12 mouse cellular contexts compared by ENCODE assay signal in the genomic region with DNA sequence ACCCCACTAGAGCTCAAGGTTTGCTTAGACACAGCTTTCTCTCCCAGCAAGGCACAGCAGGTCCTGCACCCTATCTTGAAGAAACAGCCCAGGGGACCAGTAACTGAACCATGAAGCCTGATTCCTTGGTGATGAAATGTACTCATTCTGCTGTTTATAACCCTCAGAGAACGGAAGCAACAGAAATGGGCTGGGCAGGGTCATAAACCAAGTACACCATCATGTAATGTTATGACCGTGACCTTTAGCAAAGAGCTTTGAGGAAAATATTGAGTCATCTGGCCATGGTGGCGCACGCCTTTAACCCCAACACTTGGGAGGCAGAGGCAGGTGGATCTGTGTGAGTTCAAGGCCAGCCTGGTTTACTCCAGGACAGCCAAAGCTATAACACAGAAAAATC. TPM values are rescaled to one million over a fixed set of nuclear protein-coding genes. Genes with fewer than 3 reads are reported as not detected.
A peak's percentile ranks its signal among the peaks of the same experiment; 100 is the strongest.
DNase-seq lines count a peak whose midpoint lies in the region; ATAC-seq and TF ChIP-seq lines count a peak whose summit lies in the region.
"Had no signal": no experiment of that assay in that cellular context is flagged by ENCODE, and none has a peak within 500 bp of the region (broad histone marks: within the 10 kb centered on the region; RNA-seq: fewer than 3 reads in every experiment).

No protein-coding gene starts in this region.

- H3K4me2 ChIP-seq in liver, postnatal 0 days (ENCODE audit: low read depth, low read length): no peak overlapping the region
- H3K4me2 ChIP-seq in liver, embryonic 11.5 days: no peak overlapping the region
- H3K4me2 ChIP-seq in hindbrain, embryonic 11.5 days (replicated peaks; ENCODE audit: low read depth, low read length): no peak overlapping the region
- no peak overlapping the region for H3K4me2 ChIP-seq in kidney, embryonic 16.5 days (replicated peaks; ENCODE audit: low read depth, low read length)

- H3K4me1 ChIP-seq in liver, postnatal 0 days (ENCODE audit: insufficient read depth): peaks cover 22% of the 10 kb centered on the region
- peaks cover 3% of the 10 kb centered on the region; the same call in 1 of the 2 replicates for H3K4me1 ChIP-seq in liver, embryonic 11.5 days (replicated peaks; ENCODE audit: control insufficient read depth, insufficient read depth, low read length)
- H3K4me1 ChIP-seq in hindbrain, embryonic 11.5 days (replicated peaks; ENCODE audit: control insufficient read depth, insufficient read depth, low read length): peaks cover 12% of the 10 kb centered on the region
- no peaks in the 10 kb centered on the region for H3K4me1 ChIP-seq in kidney, embryonic 16.5 days (ENCODE audit: insufficient read depth, low read length)

- TF ChIP-seq EP300 in liver, postnatal 0 days (IDR thresholded peaks at IDR 0.05; ENCODE audit: low read depth): peak; percentile 73

- peak; percentile 79 for ATAC-seq in liver, postnatal 0 days
- ATAC-seq in liver, embryonic 11.5 days (replicated peaks; ENCODE audit: low FRiP score): no peak
- ATAC-seq in hindbrain, embryonic 11.5 days (ENCODE audit: low FRiP score): no peak
- peak; percentile 16; the same call in 1 of the 2 replicates for ATAC-seq in megakaryocyte progenitor cell, adult 5-6 weeks (replicated peaks; ENCODE audit: poor library complexity)
- ATAC-seq in kidney, embryonic 16.5 days (ENCODE audit: low FRiP score, low TSS enrichment): no peak

- no peak for DNase-seq in liver, postnatal 0 days
- no peak for DNase-seq in liver, embryonic 11.5 days (ENCODE audit: low spot score)
- no peak for DNase-seq in hindbrain, embryonic 11.5 days (ENCODE audit: low spot score)
- DNase-seq in splenic B cell, adult 2 months (ENCODE audit: low read depth, low spot score): peak; percentile 38
- no peak for DNase-seq in kidney, postnatal 4 days
- DNase-seq: gastrocnemius, postnatal 14 days; heart, postnatal 36 days had no signal

- 61% methylated on average over 4 of the region's 4 CpGs for WGBS in liver, postnatal 0 days (ENCODE audit: insufficient replicate concordance)
- WGBS in liver, embryonic 11.5 days: 85% methylated on average over 4 of the region's 4 CpGs
- WGBS in hindbrain, embryonic 11.5 days: 95% methylated on average over 4 of the region's 4 CpGs
- WGBS in kidney, embryonic 16.5 days: 83% methylated on average over 4 of the region's 4 CpGs

- H3K9me3 ChIP-seq in liver, postnatal 0 days (ENCODE audit: low read length): no peaks in the 10 kb centered on the region
- no peaks in the 10 kb centered on the region for H3K9me3 ChIP-seq in liver, embryonic 11.5 days (ENCODE audit: control insufficient read depth, low read length)
- no peaks in the 10 kb centered on the region for H3K9me3 ChIP-seq in hindbrain, embryonic 11.5 days (ENCODE audit: control insufficient read depth, low read length)
- H3K9me3 ChIP-seq in kidney, embryonic 16.5 days (ENCODE audit: low read length): no peaks in the 10 kb centered on the region

- no peak overlapping the region for H3K9ac ChIP-seq in liver, postnatal 0 days (replicated peaks)
- no peak overlapping the region for H3K9ac ChIP-seq in liver, embryonic 11.5 days (ENCODE audit: low read depth, low read length)
- H3K9ac ChIP-seq in hindbrain, embryonic 11.5 days (ENCODE audit: low read depth, low read length): no peak overlapping the region
- no peak overlapping the region for H3K9ac ChIP-seq in kidney, embryonic 16.5 days (replicated peaks; ENCODE audit: low read length)

- TF ChIP-seq CTCF in liver, postnatal 0 days (IDR thresholded peaks at IDR 0.05; ENCODE audit: low read depth): no peak

- no peak overlapping the region for H3K4me3 ChIP-seq in liver, postnatal 0 days (ENCODE audit: low read depth, low read length)
- H3K4me3 ChIP-seq in liver, embryonic 11.5 days (ENCODE audit: low read depth, low read length): no peak overlapping the region
- H3K4me3 ChIP-seq in hindbrain, embryonic 11.5 days (ENCODE audit: low read depth, low read length): no peak overlapping the region
- H3K4me3 ChIP-seq in kidney, embryonic 16.5 days (ENCODE audit: low read length): no peak overlapping the region
- H3K4me3 ChIP-seq: erythroblast, embryonic 14.5 days had no signal

- no peaks in the 10 kb centered on the region for H3K27me3 ChIP-seq in liver, postnatal 0 days (ENCODE audit: insufficient read depth, low read length)
- H3K27me3 ChIP-seq in liver, embryonic 11.5 days (replicated peaks; ENCODE audit: control insufficient read depth, insufficient read depth, low read length): no peaks in the 10 kb centered on the region
- no peaks in the 10 kb centered on the region for H3K27me3 ChIP-seq in hindbrain, embryonic 11.5 days (ENCODE audit: control insufficient read depth, insufficient read depth, low read length)
- no peaks in the 10 kb centered on the region for H3K27me3 ChIP-seq in splenic B cell, adult 2 months (ENCODE audit: control insufficient read depth, insufficient read depth, low read length, poor library complexity, severe bottlenecking)
- H3K27me3 ChIP-seq in kidney, embryonic 16.5 days (ENCODE audit: insufficient read depth, low read length): no peaks in the 10 kb centered on the region

- peaks cover 6% of the 10 kb centered on the region for H3K36me3 ChIP-seq in liver, postnatal 0 days (replicated peaks; ENCODE audit: insufficient read depth, low read length)
- peaks cover 2% of the 10 kb centered on the region; the same call in 1 of the 2 replicates for H3K36me3 ChIP-seq in liver, embryonic 11.5 days (ENCODE audit: control insufficient read depth, insufficient read depth, low read length)
- no peaks in the 10 kb centered on the region for H3K36me3 ChIP-seq in hindbrain, embryonic 11.5 days (ENCODE audit: control insufficient read depth, insufficient read depth, low read length)
- H3K36me3 ChIP-seq in splenic B cell, adult 2 months (ENCODE audit: control insufficient read depth, insufficient read depth, low read length, poor library complexity, severe bottlenecking): peaks cover 3% of the 10 kb centered on the region
- no peaks in the 10 kb centered on the region for H3K36me3 ChIP-seq in kidney, embryonic 16.5 days (ENCODE audit: insufficient read depth, low read length)

- peak overlapping the region; percentile 41 for H3K27ac ChIP-seq in liver, postnatal 0 days (ENCODE audit: low read depth)
- H3K27ac ChIP-seq in liver, embryonic 11.5 days (ENCODE audit: low read depth, low read length): no peak overlapping the region
- H3K27ac ChIP-seq in hindbrain, embryonic 11.5 days (ENCODE audit: low read depth, low read length): peak overlapping the region; percentile 94
- no peak overlapping the region for H3K27ac ChIP-seq in kidney, embryonic 16.5 days (ENCODE audit: low read length)
- H3K27ac ChIP-seq: macrophage had no signal

RNA-seq across cellular contexts. Expression of a gene that starts 23.1 kb away (rescaled TPM):
- polyA plus RNA-seq in liver, postnatal 0 days (2015; fragmentation: Nextera tagmentation; extraction: Ambion mirVana): 15.7 and 16.7 TPM in 2 replicates
- polyA plus RNA-seq in liver, embryonic 11.5 days (2014; fragmentation: Nextera tagmentation; extraction: Ambion mirVana): 67.2 and 77.0 TPM in 2 replicates
- 31.4 and 31.9 TPM in 2 replicates for polyA plus RNA-seq in hindbrain, embryonic 11.5 days (2014; fragmentation: Nextera tagmentation; extraction: Ambion mirVana)
- 9.7 and 18.1 TPM in 2 replicates for total RNA-seq in megakaryocyte progenitor cell, adult 5-6 weeks (2015)
- total RNA-seq in megakaryocyte progenitor cell, adult 5-6 weeks (2017): 15.4 and 20.7 TPM in 2 replicates
- 14.5 and 15.7 TPM in 2 replicates for polyA plus RNA-seq in kidney, embryonic 16.5 days (2015; fragmentation: Nextera tagmentation; extraction: Ambion mirVana)

RNA-seq across cellular contexts. Expression of a gene that starts 36.9 kb away (rescaled TPM):
- polyA plus RNA-seq in liver, postnatal 0 days (2015; fragmentation: Nextera tagmentation; extraction: Ambion mirVana): 38.4 and 46.0 TPM in 2 replicates
- polyA plus RNA-seq in liver, embryonic 11.5 days (2014; fragmentation: Nextera tagmentation; extraction: Ambion mirVana): 35.0 and 38.9 TPM in 2 replicates
- 40.3 and 42.6 TPM in 2 replicates for polyA plus RNA-seq in hindbrain, embryonic 11.5 days (2014; fragmentation: Nextera tagmentation; extraction: Ambion mirVana)
- 33.7 and 36.6 TPM in 2 replicates for total RNA-seq in megakaryocyte progenitor cell, adult 5-6 weeks (2015)
- 71.2 and 73.6 TPM in 2 replicates for total RNA-seq in megakaryocyte progenitor cell, adult 5-6 weeks (2017)
- 55.4 and 58.0 TPM in 2 replicates for polyA plus RNA-seq in kidney, embryonic 16.5 days (2015; fragmentation: Nextera tagmentation; extraction: Ambion mirVana)

RNA-seq across cellular contexts. Expression of a gene that starts 43.9 kb away (rescaled TPM):
- polyA plus RNA-seq in liver, postnatal 0 days (2015; fragmentation: Nextera tagmentation; extraction: Ambion mirVana): not detected in 2 replicates
- polyA plus RNA-seq in liver, embryonic 11.5 days (2014; fragmentation: Nextera tagmentation; extraction: Ambion mirVana): not detected in 2 replicates
- 1.1 and 1.9 TPM in 2 replicates for polyA plus RNA-seq in hindbrain, embryonic 11.5 days (2014; fragmentation: Nextera tagmentation; extraction: Ambion mirVana)
- not detected in 2 replicates for total RNA-seq in megakaryocyte progenitor cell, adult 5-6 weeks (2015)
- not detected in 2 replicates for total RNA-seq in megakaryocyte progenitor cell, adult 5-6 weeks (2017)
- polyA plus RNA-seq in kidney, embryonic 16.5 days (2015; fragmentation: Nextera tagmentation; extraction: Ambion mirVana): not detected in 2 replicates
- total RNA-seq: gastrocnemius, postnatal 14 days; heart, postnatal 36 days; liver, adult 2 months had no signal
- polyA plus RNA-seq: erythroblast, embryonic 14.5 days; liver, adult 2 months; macrophage had no signal

Comparison
In these comparisons a context has a peak if more than half of its experiments do, and no peak if none do; other contexts are left out.
1. ATAC-seq: peak in liver, postnatal 0 days (single experiment) and megakaryocyte progenitor cell, adult 5-6 weeks (single experiment); none in liver, embryonic 11.5 days (single experiment), hindbrain, embryonic 11.5 days (single experiment) and kidney, embryonic 16.5 days (single experiment).
2. H3K27ac ChIP-seq: peak in liver, postnatal 0 days (single experiment) and hindbrain, embryonic 11.5 days (single experiment); none in liver, embryonic 11.5 days (single experiment) and kidney, embryonic 16.5 days (single experiment).